Mouse (Mus musculus): ENCODE measurements around the gene Dnah3. TPM values are rescaled to one million over a fixed set of nuclear protein-coding genes. Genes with fewer than 3 reads are reported as not detected.

The Dnah3 gene
- polyA plus RNA-seq (2015; fragmentation: Nextera tagmentation; extraction: Ambion mirVana): not detected in 2 replicates

DNA sequence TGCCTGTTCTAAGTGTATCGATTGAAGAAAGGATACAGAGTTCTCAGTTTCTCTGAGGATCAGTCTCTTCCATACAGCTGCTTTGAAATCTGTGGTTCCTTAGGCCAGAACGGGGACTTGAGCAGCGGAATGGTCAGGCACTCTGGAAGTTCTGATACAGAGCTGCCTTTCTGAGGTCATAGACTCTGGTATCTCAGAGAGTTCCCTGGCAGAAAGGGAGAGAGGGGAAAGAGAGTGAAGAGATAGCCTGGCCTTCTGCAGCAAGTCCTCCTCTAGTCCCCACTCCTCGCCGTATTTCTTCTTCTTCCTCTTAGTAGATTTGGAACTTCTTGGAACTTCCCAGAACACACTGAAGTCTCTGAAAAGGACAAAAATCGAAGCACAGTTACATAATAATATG lies at the start of gene Dnah3:
Gene Dnah3 (minus strand): TSS at position 101 of the 400 bp plus-strand sequence.
- no peaks in the 10 kb centered on the region for H3K4me1 ChIP-seq (replicated peaks)
- H3K4me3 ChIP-seq (replicated peaks): no peak within 1 kb of the TSS
- no peak within 1 kb of the TSS for H3K4me2 ChIP-seq
- ATAC-seq (ENCODE audit: insufficient read depth): no peak
- H3K36me3 ChIP-seq (replicated peaks): no peaks in the 10 kb centered on the region
- H3K9me3 ChIP-seq (replicated peaks): no peaks in the 10 kb centered on the region
- WGBS (ENCODE audit: insufficient replicate concordance): 57% methylated on average over 6 of the region's 6 CpGs
- H3K9ac ChIP-seq: no peak within 1 kb of the TSS
- H3K27me3 ChIP-seq: no peaks in the 10 kb centered on the region
- H3K27ac ChIP-seq (replicated peaks): no peak within 1 kb of the TSS

DNA sequence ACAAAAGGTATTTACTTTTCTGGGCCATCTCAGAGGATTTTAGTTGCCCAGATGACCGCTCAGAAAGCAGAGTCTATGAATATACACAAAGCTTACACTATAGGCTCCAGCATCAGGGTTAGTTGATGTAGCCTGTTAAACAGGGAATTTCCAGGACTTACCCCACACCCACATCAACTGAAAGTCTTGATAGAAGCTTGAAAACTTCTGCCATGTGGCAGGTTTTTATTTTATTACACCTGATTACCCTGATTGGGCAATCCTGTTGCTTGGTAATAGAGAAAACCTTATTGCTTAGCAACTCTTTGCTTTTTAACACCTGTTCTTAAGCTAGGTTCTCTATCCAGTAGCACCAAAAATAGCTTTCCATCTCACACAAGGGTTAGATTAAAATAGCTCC lies 47.7 kb upstream of the Dnah3 start:
- WGBS (ENCODE audit: insufficient replicate concordance): 53% methylated on average over 1 of the region's 1 CpGs
- Histone ChIP-seq H3K9me3 (replicated peaks) (no peaks in the 10 kb centered on the region), H3K27me3 (no peaks in the 10 kb centered on the region), H3K4me3 (replicated peaks) (no peak overlapping the region), H3K9ac (no peak overlapping the region), H3K36me3 (replicated peaks) (no peaks in the 10 kb centered on the region), H3K27ac (replicated peaks) (no peak overlapping the region), H3K4me1 (replicated peaks) (no peaks in the 10 kb centered on the region), H3K4me2 (no peak overlapping the region)
- ATAC-seq (ENCODE audit: insufficient read depth): no peak

DNA sequence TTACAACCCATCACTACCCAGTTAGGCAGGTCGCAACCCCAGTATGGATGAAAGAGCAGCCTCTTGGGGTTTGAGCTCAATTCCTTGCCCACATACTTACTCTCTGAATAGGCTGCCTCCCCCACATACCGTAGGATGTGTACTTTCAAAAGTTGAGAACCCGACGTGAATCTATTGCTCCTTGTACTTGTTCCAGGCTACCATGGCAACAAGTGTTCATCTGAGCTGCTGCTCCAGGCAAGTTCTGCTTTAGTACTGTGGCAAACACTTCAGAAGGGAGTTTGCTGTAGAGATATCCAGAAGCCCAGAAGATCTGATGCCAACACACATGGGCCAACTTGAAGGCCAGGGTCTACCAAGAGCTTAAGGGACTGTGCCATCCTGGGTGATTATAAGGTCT lies 33.9 kb upstream of the Dnah3 start:
- no peak for ATAC-seq (ENCODE audit: insufficient read depth)
- H3K4me3 ChIP-seq (replicated peaks): no peak overlapping the region
- H3K27ac ChIP-seq (replicated peaks): no peak overlapping the region
- H3K27me3 ChIP-seq: no peaks in the 10 kb centered on the region
- no peaks in the 10 kb centered on the region for H3K9me3 ChIP-seq (replicated peaks)
- 0 out of 2 replicates have a peak, but pooled peaks cover 3% of the 10 kb centered on the region for H3K4me1 ChIP-seq (replicated peaks)
- WGBS (ENCODE audit: insufficient replicate concordance): 73% methylated on average over 4 of the region's 4 CpGs
- H3K36me3 ChIP-seq (replicated peaks): no peaks in the 10 kb centered on the region
- no peak overlapping the region for H3K4me2 ChIP-seq
- H3K9ac ChIP-seq: no peak overlapping the region

DNA sequence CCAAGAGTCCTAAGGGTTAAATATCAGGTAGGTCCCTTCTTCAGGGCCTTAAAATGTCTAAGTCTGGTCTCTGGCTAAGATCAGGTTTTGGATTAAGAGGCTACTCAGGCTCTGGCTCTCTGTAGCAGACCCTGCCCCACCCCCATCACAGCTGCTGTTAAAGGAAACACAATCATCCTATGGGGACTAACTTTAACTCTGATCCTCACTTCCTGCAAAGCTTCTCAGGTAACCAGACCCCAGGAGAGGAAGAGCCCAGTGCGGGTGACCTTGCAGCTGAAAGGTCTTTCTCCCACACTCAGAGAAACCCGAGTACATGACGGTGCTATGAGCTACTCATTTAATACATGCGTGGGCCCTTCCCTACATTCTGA lies 32.6 kb upstream of the Dnah3 start:
- ATAC-seq (ENCODE audit: insufficient read depth): no peak
- no peaks in the 10 kb centered on the region for H3K36me3 ChIP-seq (replicated peaks)
- no peak overlapping the region for H3K4me3 ChIP-seq (replicated peaks)
- WGBS (ENCODE audit: insufficient replicate concordance): 42% methylated on average over 4 of the region's 4 CpGs
- H3K27ac ChIP-seq (replicated peaks): no peak overlapping the region
- 0 out of 2 replicates have a peak, but pooled peaks cover 3% of the 10 kb centered on the region for H3K4me1 ChIP-seq (replicated peaks)
- H3K9me3 ChIP-seq (replicated peaks): no peaks in the 10 kb centered on the region
- no peak overlapping the region for H3K4me2 ChIP-seq
- no peak overlapping the region for H3K9ac ChIP-seq
- H3K27me3 ChIP-seq: no peaks in the 10 kb centered on the region

DNA sequence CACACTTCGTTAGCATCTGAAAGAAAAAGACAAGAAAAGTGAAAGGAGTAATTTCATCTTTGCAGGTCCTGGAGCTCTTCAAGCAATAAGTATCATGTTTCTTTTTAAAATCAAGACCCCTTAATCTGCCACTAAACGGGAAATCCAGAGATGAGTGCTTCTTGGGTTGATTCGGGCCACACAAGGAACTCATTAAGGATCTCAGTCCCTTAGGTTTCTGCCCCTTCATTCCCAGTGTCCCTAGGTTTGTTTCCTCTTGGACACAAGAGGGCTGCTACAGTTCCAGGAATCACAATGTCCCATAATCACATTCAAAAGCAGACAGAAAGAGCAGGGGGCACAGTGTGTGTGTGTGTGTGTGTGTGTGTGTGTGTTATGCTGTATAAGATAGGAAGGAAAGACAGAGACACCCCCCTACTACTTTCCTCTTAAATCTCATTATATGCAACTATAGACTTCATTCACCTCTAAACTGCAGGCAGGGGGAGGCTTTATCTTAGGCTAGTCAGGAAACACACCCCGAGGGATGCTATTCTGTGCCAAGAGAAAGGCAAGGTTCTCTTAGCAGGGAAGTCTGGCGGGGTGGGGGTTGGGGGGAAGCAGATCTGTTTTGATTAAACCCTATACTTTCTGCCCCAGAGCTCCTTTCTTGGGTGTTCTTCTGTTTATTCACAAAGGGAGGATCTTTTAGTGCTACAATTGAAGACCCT lies 32.1 kb upstream of the Dnah3 start:
- Histone ChIP-seq H3K27me3 (no peaks in the 10 kb centered on the region), H3K27ac (replicated peaks) (no peak overlapping the region), H3K4me2 (no peak overlapping the region), H3K9me3 (replicated peaks) (no peaks in the 10 kb centered on the region), H3K4me1 (replicated peaks) (0 out of 2 replicates have a peak, but pooled peaks cover 3% of the 10 kb centered on the region), H3K4me3 (replicated peaks) (no peak overlapping the region), H3K9ac (no peak overlapping the region), H3K36me3 (replicated peaks) (no peaks in the 10 kb centered on the region)
- WGBS (ENCODE audit: insufficient replicate concordance): 33% methylated on average over 5 of the region's 5 CpGs
- ATAC-seq (ENCODE audit: insufficient read depth): no peak

DNA sequence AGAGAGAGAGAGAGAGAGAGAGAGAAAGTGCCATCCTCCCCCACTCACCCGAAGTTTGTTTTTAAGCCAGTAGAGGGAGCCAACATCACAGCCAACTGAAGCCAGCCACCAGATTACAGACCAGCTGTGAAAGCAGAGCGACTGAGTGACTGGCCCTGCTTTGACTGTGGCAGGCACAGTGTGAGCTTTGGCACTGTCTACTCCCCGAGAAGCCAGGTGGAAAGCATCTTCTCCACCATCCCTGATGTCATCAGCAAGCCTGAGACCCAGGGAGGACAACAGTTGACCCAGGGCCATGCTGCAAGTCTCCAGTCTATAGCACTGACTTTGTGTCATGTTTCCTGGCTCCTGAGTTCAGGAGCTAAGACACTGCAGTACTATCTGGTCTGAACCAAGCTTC lies 29.8 kb upstream of the Dnah3 start:
- no peak overlapping the region for H3K4me2 ChIP-seq
- 2% methylated on average over 3 of the region's 3 CpGs for WGBS (ENCODE audit: insufficient replicate concordance)
- no peaks in the 10 kb centered on the region for H3K9me3 ChIP-seq (replicated peaks)
- H3K36me3 ChIP-seq (replicated peaks): no peaks in the 10 kb centered on the region
- H3K27me3 ChIP-seq: no peaks in the 10 kb centered on the region
- no peak overlapping the region for H3K9ac ChIP-seq
- ATAC-seq (ENCODE audit: insufficient read depth): no peak
- no peak overlapping the region for H3K27ac ChIP-seq (replicated peaks)
- 0 out of 2 replicates have a peak, but pooled peaks cover 3% of the 10 kb centered on the region for H3K4me1 ChIP-seq (replicated peaks)
- no peak overlapping the region for H3K4me3 ChIP-seq (replicated peaks)

DNA sequence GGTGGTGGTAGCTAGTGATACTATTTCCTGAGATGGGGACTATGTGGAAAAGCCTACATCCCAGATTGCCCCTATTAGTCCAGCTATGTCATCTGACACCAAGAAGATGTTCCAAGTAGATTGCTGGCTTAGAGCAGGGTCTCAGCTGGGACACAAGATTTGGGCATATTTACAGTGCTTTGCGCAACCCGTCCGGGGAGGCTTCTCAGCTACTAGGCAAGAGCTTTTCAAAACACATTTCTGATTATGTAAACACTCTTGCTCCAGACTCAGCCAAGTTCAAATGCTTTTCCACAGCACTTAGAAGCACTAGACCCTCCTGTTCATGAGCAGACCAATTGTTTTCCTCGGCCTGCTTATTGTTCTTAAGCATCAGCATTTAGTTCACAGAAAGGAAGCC lies 28.7 kb upstream of the Dnah3 start:
- Histone ChIP-seq H3K27me3 (no peaks in the 10 kb centered on the region), H3K36me3 (replicated peaks) (no peaks in the 10 kb centered on the region), H3K27ac (replicated peaks) (no peak overlapping the region), H3K4me3 (replicated peaks) (no peak overlapping the region), H3K4me1 (replicated peaks) (0 out of 2 replicates have a peak, but pooled peaks cover 3% of the 10 kb centered on the region), H3K9ac (no peak overlapping the region), H3K9me3 (replicated peaks) (no peaks in the 10 kb centered on the region), H3K4me2 (no peak overlapping the region)
- WGBS (ENCODE audit: insufficient replicate concordance): 71% methylated on average over 4 of the region's 4 CpGs
- ATAC-seq (ENCODE audit: insufficient read depth): no peak

DNA sequence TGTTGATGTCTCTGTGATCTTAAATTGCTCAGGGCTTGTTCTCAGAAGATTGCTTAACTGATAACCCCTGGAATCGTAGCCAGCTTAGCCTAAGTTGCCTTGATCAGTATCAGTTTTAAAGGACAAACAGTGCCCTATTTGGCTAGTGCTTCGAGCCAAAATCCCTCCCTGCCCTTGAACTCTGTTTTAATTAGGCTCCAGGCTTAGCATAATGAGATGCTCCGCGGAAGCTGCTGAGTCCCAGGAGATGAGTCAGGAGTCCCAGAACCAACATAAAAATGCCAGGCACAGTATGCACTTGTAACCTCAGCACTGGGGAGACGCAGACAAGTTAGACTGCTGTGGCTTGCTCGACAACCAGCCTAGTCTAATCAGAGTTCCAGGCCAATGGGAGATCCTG lies 22.4 kb upstream of the Dnah3 start:
- 46% methylated on average over 6 of the region's 6 CpGs for WGBS (ENCODE audit: insufficient replicate concordance)
- no peak overlapping the region for H3K27ac ChIP-seq (replicated peaks)
- no peak overlapping the region for H3K9ac ChIP-seq
- no peak overlapping the region for H3K4me2 ChIP-seq
- H3K4me3 ChIP-seq (replicated peaks): no peak overlapping the region
- no peaks in the 10 kb centered on the region for H3K27me3 ChIP-seq
- H3K4me1 ChIP-seq (replicated peaks): no peaks in the 10 kb centered on the region
- no peaks in the 10 kb centered on the region for H3K36me3 ChIP-seq (replicated peaks)
- no peaks in the 10 kb centered on the region for H3K9me3 ChIP-seq (replicated peaks)
- no peak for ATAC-seq (ENCODE audit: insufficient read depth)

DNA sequence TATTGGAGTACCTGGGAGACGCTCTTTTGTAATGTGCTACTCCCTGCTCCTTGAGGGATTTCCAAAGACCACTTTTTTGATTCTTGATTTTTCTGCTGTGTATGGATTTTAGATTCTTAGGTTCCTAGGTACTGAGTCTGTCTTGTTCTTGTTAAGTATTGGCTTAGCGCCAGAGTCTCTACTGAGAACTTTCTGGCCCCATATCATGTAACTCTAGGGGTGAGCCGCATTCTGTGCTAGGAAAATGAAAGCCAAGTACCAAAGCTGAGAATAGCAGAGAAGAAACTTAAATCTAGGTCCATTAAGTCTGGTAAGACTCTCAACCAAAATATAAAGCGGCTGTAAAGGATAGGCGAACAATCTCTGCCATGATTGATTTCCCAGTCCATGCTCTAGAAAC lies 21.9 kb upstream of the Dnah3 start:
- no peak overlapping the region for H3K4me3 ChIP-seq (replicated peaks)
- no peak overlapping the region for H3K27ac ChIP-seq (replicated peaks)
- no peaks in the 10 kb centered on the region for H3K9me3 ChIP-seq (replicated peaks)
- H3K36me3 ChIP-seq (replicated peaks): no peaks in the 10 kb centered on the region
- no peak for ATAC-seq (ENCODE audit: insufficient read depth)
- no peak overlapping the region for H3K9ac ChIP-seq
- 73% methylated on average over 5 of the region's 5 CpGs for WGBS (ENCODE audit: insufficient replicate concordance)
- H3K4me2 ChIP-seq: no peak overlapping the region
- H3K4me1 ChIP-seq (replicated peaks): no peaks in the 10 kb centered on the region
- no peaks in the 10 kb centered on the region for H3K27me3 ChIP-seq

DNA sequence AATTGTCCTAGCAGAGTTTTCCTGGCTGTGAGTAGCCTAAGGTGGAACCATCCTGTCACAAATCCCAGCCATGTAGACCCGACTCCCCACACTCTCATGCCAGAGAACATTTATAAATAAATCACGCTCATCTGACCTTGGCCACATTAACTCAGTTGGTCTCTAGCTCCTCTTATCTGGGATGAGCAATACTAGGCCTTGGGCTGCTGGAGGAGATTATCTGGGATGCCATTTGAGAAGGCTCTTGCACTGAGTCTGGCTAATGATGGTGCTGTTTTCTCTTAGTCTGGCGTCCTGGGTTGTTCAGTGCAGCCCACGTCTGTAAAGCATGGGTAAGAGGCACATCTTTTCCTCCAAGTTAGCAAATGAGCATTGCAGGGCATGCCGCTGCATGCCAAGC lies 14.6 kb upstream of the Dnah3 start:
- Histone ChIP-seq H3K4me3 (replicated peaks) (no peak overlapping the region), H3K27me3 (no peaks in the 10 kb centered on the region), H3K4me1 (replicated peaks) (no peaks in the 10 kb centered on the region), H3K27ac (replicated peaks) (no peak overlapping the region), H3K36me3 (replicated peaks) (no peaks in the 10 kb centered on the region), H3K9ac (no peak overlapping the region), H3K4me2 (no peak overlapping the region), H3K9me3 (replicated peaks) (no peaks in the 10 kb centered on the region)
- WGBS (ENCODE audit: insufficient replicate concordance): 39% methylated on average over 5 of the region's 5 CpGs
- ATAC-seq (ENCODE audit: insufficient read depth): no peak

DNA sequence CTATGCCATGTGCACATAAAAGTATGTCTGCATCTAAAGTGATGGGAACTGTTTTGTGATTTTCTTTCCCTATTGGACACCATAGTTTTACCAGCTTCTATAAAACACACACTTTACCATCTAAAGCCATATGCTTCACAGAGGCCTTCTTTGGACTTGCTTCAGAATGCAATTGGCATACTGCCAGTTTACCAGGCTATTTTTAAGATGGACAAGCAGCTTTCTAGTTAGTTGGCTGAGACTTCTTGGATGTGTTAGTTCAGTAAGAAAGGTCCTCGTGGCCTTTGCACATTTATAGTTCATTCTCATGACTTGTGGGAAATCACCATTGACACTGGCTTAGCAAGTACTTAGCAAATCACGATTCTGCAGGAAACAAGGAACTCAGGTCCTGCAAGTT lies 11.3 kb upstream of the Dnah3 start:
- H3K27ac ChIP-seq (replicated peaks): no peak overlapping the region
- ATAC-seq (ENCODE audit: insufficient read depth): no peak
- H3K4me2 ChIP-seq: no peak overlapping the region
- no peaks in the 10 kb centered on the region for H3K36me3 ChIP-seq (replicated peaks)
- H3K9me3 ChIP-seq (replicated peaks): no peaks in the 10 kb centered on the region
- peaks cover 14% of the 10 kb centered on the region for H3K4me1 ChIP-seq (replicated peaks)
- 56% methylated on average over 2 of the region's 2 CpGs for WGBS (ENCODE audit: insufficient replicate concordance)
- peaks cover 18% of the 10 kb centered on the region for H3K27me3 ChIP-seq
- H3K9ac ChIP-seq: no peak overlapping the region
- no peak overlapping the region for H3K4me3 ChIP-seq (replicated peaks)

DNA sequence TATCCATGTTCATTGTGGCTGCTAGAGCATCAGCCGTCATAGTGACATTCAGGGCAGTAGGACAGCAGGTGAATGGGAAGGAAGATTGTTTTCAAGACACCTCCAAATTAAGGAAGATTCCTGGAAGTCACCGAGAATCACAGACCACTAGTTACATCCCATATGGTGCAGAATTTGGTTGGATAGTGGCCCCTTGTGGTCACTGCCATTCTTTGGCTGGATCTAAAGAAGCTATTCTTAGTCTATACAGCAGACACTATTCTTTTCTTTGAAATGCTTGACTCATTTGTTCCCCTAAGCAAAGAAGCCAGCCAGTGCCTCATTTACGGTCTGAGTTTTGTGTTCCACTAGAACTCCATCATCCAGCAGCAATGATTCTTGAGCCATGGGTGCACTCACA lies 9.9 kb upstream of the Dnah3 start:
- H3K36me3 ChIP-seq (replicated peaks): no peaks in the 10 kb centered on the region
- WGBS (ENCODE audit: insufficient replicate concordance): 60% methylated on average over 3 of the region's 3 CpGs

More for the DNA sequence above, 9.9 kb upstream of the Dnah3 start:
- H3K27me3 ChIP-seq: peaks cover 18% of the 10 kb centered on the region
- H3K4me1 ChIP-seq (replicated peaks): peaks cover 14% of the 10 kb centered on the region
- no peak overlapping the region for H3K9ac ChIP-seq
- ATAC-seq (ENCODE audit: insufficient read depth): no peak
- no peak overlapping the region for H3K4me2 ChIP-seq
- no peak overlapping the region for H3K4me3 ChIP-seq (replicated peaks)
- no peaks in the 10 kb centered on the region for H3K9me3 ChIP-seq (replicated peaks)
- H3K27ac ChIP-seq (replicated peaks): no peak overlapping the region
